Mouse (Mus musculus) central nervous system, embryonic 11.5 days (tissue): ENCODE data around the gene Fam8a1. TPM values are rescaled to one million over a fixed set of nuclear protein-coding genes. Genes with fewer than 3 reads are reported as not detected.

Experiments
- polyA plus RNA-seq: library from polyadenylated mRNA; depleted of rRNA; stranded (reverse); fragments of >200 nt; gene quantifications from 2 replicates; pipeline ENCODE4 v1.2.3, GENCODE M21; 2012; rRNA removed

Fam8a1 gene
- polyA plus RNA-seq: 22.6 and 37.3 TPM in 2 replicates

DNA sequence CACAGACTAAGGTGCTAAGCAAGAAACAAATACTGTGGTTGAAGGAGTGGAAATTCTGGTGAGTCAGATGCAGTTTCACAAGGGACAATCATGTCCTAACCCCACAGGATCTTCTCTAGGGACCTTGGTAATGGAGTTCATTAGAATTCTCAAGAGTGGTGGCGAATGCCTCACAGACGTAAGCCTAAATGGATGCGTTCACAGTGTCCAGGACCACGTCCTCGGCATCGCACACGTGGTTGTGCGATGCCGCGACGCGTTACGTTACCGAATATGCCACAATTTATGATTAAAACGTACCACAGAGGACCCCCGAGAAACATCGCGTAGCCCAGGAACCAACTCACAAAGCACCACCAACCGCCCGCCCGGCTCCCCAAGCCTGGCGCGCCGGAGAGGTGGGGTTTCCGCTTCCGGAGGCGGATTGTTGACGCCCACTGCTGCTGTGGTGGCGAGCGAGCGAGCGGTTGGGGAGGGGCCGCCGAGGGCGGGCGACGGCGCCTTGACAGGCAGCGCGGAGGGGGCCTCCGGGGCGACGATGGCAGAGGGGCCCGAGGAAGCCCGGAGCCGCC is at the start of gene Fam8a1:
Gene Fam8a1, plus strand, starts transcription at position 475 of the 572 bp plus-strand sequence.

Other genes starting within 250 kb of the Fam8a1 start
- 9.0 and 16.7 TPM in 2 replicates for gene Cap2, start 167.7 kb upstream of the Fam8a1 start, polyA plus RNA-seq
- 33.5 and 83.5 TPM in 2 replicates for gene Nup153, start 58.4 kb downstream of the Fam8a1 start, polyA plus RNA-seq